Mouse (Mus musculus) embryonic fibroblast, embryonic 13.5 days (primary cell): ENCODE measurements around the gene Carns1.

Source experiments
- CTCF ChIP-seq: IDR thresholded peaks from 2 replicates; pipeline ENCODE4 v1.5.1; 2011; ENCODE audit warnings: mild to moderate bottlenecking, control low read depth, low read length, moderate library complexity, borderline replicate concordance; ENCODE audit not compliant: insufficient read depth
- POLR2A ChIP-seq: IDR thresholded peaks from 2 replicates; pipeline ENCODE4 v1.6.1; 2011; ENCODE audit warnings: low read depth, mild to moderate bottlenecking, control low read depth, low read length, moderate library complexity

- TF ChIP-seq POLR2A (no peak), CTCF (no peak)
Observed at GRCm38 (mm10) chr19:4164721-4165120, 10.6 kb downstream of the Carns1 start.
